Mouse (Mus musculus): ENCODE results near the gene Nbl1. TPM values are rescaled to one million over a fixed set of nuclear protein-coding genes. Genes with fewer than 3 reads are reported as not detected.
A peak's percentile ranks its signal among the peaks of the same experiment; 100 is the strongest.

Gene Nbl1
- total RNA-seq, 2 experiments from 2014 or later = 43.8 to 50.2 TPM

DNA sequence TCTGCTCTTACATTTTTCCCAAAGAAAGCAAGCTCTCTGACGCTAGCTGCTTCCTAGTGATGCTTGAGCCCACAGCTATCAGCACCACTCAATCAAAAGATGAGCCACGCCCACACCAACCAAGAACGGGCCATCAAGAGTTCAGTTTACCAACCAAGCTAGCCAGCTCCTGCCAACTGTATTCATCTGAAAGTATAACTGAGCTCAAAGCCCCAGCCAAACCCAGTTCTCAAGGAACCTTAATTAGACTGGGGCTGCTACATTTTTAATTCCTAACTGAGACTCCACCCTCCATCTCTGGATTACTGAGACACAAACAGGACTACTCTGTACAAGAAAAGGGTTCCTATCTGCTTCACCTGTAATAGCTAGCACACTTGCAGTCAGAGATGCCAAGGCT is 18.1 kb upstream of the Nbl1 start:
- DNase-seq (ENCODE audit: low spot score in 2 of 2) = no peak
- intact Hi-C loops (cut with DNase I) = no loop called here

DNA sequence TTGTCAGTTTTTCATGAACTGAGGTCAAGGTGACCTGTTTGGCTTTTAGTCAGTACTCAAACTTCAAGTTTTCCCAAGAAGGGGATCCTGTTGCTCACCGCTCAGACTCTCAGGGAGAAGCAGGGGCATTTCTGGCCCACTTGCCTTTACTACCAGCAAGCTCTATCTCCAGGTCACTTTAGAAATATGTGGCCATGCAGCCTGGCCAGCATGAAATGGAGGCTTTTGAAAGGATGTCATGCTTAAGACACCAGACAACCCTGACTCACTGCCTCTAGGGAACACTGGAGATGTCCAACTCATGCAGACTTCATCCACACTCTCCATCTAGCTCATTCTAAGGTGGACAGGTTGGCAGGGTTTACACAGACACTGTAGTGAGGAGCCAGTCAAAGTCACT is 12.7 kb upstream of the Nbl1 start:
- no peak for DNase-seq (ENCODE audit: low spot score in 2 of 2)
- intact Hi-C loops (cut with DNase I) = no loop called here

DNA sequence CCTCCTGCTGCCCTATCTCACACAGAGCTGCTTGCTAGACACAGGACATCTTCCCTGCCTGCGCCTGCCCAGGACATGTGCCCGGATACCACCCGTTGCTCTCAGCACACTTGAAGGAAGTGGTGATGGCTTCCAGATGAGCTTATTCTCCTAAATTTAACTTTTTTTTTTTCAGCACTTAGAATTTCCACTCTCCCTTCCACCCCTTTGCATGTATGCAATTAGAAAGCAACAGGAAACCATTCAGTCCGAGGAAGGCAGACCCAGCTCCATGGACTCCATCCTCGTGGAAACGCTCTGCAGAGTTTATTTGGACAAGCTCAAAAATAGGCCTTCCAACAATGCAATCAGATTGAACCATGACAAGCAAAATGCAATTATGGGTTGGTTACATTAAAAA is 8.8 kb upstream of the Nbl1 start:
- no peak for DNase-seq (ENCODE audit: low spot score in 2 of 2)
- intact Hi-C loops (cut with DNase I) = no loop called here

DNA sequence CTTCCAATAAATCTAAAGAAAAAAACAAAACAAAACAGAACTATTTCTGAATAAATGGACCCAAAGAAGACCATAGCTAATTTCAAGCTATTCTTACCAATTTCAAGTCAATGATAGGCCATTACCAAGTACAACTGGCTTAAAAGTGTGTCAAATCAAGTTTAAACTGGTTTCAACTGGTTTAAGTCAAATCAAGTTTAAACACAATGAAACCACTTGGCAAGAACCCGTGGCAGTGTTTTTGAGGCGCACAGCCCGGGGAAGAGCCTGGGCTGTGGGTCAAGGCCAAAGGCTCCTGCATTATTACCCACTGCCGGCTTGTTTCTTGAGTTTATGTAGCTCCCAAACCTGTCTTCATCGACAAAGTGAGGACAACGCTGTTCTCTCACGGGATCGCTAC is 7.5 kb upstream of the Nbl1 start:
- no peak for DNase-seq (ENCODE audit: low spot score in 2 of 2)
- intact Hi-C loops (cut with DNase I) = no loop called here

DNA sequence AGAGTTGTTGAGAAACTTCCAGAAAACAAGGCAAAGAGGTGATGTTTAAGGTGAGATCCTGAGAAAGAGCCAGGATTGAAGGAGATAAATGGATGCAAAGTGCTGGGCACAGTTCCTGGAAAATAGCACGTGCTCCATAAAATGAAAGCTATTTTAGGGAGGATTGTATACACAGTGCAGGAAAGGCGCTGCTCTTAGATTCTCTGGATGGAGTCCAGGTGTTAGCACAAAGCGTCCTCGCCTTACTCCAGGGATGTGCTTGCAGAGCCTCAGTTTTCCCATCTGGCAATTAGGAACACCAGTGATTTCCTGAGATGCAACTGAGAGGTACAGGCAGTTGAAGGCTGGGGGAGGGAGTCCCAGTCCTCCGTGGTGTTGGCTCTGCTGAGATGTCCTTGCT is 3.4 kb upstream of the Nbl1 start:
- intact Hi-C loops (cut with DNase I) = loop anchor here (10.0 kb wide), 1 partner anchor 159 kb away; no protein-coding TSS in a partner anchor
- no peak for DNase-seq (ENCODE audit: low spot score in 2 of 2)

DNA sequence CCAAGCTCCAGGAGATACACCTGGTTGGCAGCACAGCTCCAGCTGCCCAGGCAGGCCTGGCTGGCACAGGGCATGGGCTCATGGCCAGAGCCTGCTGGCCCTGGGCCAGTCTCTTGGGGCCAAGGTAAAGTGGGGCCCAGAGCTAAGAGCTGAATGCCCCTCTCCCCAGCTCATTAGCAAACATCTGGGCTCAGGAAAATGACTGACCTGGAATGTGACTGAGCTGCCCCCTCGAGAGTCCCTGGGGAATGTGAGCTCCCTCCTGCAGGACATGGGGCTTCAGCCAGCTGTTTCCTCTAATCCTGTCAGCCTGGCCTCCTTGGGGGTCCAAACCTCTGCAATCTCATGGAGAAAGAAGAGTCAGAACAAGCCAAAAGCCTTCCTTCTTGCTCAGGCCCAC is 2.6 kb upstream of the Nbl1 start:
- no peak for DNase-seq (ENCODE audit: low spot score in 2 of 2)
- intact Hi-C loops (cut with DNase I) = loop anchor here (10.0 kb wide), 1 partner anchor 159 kb away; no protein-coding TSS in a partner anchor

DNA sequence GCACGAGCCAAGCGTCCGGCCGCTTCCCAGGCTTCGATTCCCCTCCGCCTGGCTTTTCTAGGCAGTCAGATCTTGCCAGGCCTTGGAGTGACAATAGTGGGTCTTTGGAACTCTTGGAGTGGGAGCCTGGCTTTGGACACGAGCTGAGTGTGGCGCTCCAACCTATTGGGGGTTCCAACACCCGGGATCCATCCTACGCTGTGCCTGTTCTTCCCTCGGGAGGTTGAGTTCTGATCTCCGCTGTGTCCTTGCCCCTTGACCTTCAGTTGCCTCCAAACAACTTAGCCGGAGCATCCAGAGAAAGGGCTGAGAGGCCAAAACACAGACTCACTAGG is 370 bp upstream of the Nbl1 start:
- no peak for DNase-seq (ENCODE audit: low spot score in 2 of 2)
- intact Hi-C loops (cut with DNase I) = loop anchor here (10.0 kb wide), 1 partner anchor 162 kb away; no protein-coding TSS in a partner anchor

DNA sequence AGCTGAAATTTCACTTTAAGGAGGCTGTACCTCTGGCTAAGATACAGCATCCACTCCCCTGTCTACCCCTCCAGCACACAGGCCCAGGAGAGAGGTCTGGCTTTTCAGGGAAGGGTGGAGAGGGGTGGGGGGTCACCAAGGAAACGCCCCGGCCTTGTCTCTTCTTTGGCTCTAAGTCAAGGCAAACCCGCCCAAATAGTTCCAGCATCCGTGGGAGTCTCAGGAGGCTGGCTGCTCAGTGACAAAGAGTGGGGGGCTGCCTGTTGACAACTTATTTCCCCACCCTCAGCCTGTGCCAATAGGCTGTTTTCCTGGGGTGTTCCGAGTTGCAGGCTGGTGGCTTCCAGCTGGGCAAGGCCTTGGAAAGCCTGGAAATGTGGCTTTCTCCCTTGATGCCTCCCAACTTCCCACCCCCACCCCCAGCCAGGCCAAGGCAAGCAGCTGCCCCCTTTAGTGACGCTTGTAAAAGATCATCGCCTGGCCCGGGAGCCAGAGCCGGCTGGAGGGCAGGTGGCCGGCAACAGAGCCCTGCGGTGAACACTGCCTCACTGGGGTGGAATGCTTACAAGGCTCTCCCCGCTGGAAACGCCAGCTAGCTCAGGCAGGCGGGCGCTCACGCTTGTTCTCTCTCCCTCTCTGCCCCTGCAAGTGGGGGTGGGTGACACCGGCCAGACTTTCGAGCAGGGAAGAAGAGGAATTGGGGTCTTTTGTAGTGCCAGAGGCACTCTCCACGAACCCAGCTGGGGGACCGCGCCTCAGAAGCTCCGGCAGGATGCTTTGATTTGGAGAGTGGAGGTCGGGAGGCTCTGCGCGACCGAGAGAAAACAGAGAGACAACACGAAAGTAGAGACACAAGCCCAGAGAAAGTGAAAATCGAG is 1.1 kb downstream of the Nbl1 start:
- DNase-seq (ENCODE audit: low spot score in 2 of 2) = no peak
- intact Hi-C loops (cut with DNase I) = loop anchor here (10.0 kb wide), 1 partner anchor 163 kb away; no protein-coding TSS in a partner anchor

DNA sequence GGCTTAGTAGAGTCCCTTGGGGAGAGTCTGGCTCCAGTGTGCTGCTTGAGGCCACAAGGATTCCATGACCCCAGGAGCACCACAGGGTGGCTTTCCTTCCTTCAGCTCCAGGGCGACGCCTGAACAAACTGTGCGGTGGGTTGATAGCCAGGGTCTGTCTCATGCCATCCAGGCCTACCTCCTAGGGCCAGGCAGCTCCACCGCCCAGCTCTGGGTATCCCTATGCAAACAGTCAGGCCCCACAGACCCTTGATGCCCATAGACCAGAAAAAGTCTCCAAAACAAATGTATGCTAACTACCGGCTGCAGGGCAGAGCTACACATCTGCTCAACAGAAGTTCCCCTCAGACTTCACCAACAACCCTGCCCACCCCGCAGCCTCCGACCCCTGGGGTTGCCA is 1.7 kb downstream of the Nbl1 start:
- no peak for DNase-seq (ENCODE audit: low spot score in 2 of 2)
- intact Hi-C loops (cut with DNase I) = loop anchor here (10.0 kb wide), 1 partner anchor 164 kb away; no protein-coding TSS in a partner anchor

DNA sequence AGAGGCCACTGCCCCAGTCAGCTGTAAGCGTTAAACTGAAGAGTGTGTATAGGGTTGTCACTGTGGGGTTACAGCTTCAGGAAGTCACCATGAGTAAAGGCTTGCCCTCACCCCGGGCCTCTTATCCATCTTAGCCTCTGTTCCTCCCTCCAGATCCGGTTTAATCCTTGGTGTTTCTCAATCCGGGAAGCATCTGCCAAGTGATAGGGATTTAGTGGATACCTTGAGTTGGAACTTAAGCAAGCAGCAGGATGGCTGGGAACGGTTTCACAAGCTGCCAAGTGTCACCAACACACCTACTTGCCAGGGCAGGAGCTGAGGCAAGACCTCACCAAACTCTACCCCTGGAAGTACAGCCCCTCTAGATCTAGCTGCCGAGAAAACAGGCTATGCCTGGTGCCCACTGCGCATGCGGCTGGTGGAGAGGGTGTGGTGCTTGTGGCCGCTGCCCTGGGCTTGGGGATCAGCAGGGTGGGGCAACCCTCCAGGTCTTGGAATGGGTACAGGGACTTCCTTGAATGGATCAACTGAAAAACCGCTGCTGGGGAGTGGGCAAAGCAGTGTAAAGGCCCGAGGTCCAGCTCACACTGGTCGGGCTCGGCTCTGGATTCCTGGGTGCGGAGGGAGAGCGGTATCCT is 2.4 kb downstream of the Nbl1 start:
- DNase-seq (ENCODE audit: low spot score in 2 of 2) = no peak
- intact Hi-C loops (cut with DNase I) = loop anchor here (10.0 kb wide), 1 partner anchor 164 kb away; no protein-coding TSS in a partner anchor

DNA sequence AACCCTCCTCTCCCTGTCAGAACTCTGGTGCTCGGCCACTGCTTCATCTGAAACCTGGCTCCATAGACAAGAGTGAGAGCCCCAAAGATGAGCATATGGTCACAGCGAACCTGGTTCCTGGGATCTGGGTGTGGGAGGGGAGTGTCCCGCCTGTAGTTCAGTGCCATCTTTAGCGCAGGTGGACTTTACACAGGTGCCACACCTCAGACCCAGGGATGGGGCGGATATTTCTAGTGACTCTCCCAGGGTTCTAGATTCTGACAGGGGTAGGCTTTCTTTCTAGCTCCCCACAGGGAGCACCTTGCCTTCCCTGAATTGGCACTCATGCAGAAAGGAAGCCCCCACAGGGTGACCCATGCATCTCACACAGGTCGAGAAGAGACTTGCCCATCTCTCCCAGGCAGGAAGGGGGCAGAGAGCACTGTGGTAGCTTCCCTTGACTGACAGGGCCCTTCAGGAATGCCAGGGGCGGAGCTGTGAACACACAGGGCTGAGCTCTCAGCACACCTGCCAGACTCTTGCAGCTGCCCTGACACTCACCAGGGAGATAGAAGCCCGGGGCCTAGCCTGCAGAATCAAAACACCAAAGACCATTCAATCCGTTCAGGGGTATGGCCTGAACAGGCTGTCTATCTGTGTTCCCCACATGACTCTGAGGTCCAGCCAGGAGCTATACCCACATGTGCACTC is 3.7 kb downstream of the Nbl1 start:
- no peak for DNase-seq (ENCODE audit: low spot score in 2 of 2)
- intact Hi-C loops (cut with DNase I) = no loop called here

DNA sequence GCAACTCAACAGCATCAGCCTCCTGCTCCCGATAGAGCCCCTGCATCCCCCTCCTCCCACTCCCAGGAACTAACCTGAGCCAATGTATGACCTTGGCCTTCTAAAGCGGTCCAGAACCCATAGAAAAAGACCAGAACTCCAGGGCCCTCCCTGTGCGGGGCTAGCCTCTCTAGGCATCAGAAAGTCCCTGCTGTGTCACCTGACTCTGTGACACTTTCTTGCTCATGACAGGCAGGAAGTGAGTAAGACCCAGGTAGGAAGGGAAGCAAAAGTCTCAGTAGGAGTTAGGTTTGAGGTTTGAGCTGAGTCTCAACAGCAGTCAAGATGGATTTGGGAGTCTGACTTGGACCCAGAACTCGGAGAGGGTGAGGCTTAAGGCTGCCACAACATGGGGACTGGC is 5.8 kb downstream of the Nbl1 start:
- DNase-seq (ENCODE audit: low spot score in 2 of 2) = no peak

DNA sequence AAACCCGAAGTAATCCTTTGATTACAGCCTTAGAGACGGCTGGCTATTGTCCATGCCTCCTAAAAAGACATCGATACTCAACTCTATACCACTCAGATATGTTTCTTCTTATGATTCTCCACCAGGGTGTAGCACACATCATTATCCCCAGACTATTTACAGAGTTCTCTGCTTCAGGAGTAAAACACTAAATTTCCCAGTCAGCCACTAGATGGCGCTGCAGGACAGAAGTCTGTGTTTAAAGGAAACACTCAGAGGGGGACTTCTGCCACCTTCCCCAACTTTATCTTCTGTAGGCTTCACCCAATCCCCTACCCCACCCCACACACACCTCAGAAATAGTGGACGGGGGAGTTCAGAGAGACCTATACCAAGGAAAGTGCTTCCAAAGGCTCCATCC is 6.8 kb downstream of the Nbl1 start:
- peak; percentile 91 to 94 for DNase-seq (ENCODE audit: low spot score in 2 of 2)
- intact Hi-C loops (cut with DNase I) = loop anchor here (1.0 to 2.0 kb wide), 2 partner anchors 201 to 251 kb away; no protein-coding TSS in a partner anchor

More for the DNA sequence above, 5.8 kb downstream of the Nbl1 start:
- intact Hi-C loops (cut with DNase I) = loop anchor here (1.0 to 2.0 kb wide), 2 partner anchors 200 to 250 kb away; no protein-coding TSS in a partner anchor

DNA sequence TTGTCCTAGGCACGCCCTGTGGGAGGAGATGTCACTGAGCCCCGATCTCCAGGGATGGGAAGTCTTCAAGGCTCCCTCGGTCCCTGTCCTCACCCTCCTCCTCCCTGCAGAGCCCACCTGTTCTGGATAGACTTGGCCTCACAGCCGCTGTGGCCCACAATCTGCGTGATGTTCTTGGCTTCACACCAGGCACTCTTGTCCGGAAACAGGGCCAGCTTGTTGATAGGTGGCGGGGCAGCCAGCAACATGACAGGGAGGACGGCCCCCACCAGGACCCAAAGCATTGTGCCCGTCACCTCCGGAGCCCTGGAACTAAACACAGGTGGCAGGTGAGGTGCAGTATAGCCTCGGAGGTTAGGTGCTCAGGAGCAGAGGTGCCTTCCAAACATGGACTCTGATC is 7.5 kb downstream of the Nbl1 start:
- intact Hi-C loops (cut with DNase I) = no loop called here
- DNase-seq (ENCODE audit: low spot score in 2 of 2) = no peak

DNA sequence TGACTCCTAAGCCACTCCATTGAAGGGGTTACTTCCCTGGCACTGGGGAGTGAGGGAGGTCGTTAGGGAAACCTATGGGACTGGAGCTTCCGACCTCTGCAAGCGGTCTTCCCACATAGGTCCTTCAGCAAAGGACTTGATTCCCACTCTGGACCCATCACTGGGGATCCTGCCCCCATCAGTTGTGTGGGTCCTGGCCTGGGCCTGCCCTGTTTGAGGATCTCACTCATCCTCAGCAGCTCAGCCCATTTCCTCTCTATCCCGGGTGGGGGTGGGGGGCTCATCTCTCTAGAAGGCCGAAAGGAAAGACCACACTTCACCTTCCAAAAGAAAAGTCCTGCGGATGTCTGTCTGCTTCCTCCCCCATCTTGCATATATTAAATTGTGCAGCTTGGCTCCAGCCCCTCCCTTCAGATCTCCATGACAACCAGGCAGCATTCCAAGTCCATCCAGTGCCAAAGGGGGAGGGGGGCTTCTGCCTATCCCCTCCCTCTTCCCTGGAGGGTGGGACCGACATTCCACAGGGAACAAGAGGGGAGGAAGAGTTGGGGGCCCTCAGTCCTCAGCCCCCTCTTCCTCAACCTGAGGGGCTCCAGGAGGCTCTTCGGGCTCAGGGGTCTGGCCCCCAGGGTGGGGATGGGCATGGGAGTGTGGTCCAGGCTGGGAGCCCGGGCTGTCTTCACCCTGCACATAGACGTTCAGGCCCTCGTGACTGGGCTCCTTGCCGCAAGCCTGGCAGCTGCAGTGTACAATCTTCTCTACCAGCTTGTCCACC is 9.8 kb downstream of the Nbl1 start:
- DNase-seq (ENCODE audit: low spot score in 2 of 2) = peak; percentile 66 to 79
- intact Hi-C loops (cut with DNase I) = no loop called here

DNA sequence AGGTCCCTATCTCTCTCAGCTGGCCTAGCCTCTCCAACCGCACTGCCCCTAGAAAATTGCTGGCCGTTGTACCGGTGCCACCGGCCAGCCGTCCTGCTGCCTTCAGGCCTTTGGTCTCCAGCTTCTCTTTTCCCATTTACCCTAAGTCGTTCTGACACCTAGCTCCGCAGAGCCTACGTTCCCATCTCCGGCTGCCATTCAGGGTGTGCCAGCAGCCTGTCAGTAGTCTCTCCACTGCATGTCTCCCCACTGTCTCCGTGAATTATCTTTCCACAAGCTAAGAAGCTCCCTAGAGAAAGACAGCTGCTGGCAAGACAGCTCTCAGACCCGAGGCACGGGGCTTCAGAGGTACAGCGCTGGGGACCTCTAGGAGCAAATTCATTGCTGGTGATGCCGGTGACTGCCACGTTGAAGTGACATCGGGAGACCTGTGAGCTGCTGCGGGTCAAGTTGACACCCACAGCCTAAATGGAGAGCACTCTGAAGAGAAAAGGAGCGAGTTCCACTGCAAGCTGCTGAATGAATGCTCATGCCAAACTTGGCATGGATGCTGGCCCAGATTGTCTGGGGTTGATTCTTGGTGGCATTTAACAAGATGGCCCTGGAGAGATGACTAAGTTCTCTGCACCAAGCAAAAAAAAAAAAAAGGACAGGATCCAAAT is 11.4 kb downstream of the Nbl1 start:
- peak in 1 of 2 experiments; percentile 47 for DNase-seq (ENCODE audit: low spot score in 2 of 2)
- intact Hi-C loops (cut with DNase I) = no loop called here

DNA sequence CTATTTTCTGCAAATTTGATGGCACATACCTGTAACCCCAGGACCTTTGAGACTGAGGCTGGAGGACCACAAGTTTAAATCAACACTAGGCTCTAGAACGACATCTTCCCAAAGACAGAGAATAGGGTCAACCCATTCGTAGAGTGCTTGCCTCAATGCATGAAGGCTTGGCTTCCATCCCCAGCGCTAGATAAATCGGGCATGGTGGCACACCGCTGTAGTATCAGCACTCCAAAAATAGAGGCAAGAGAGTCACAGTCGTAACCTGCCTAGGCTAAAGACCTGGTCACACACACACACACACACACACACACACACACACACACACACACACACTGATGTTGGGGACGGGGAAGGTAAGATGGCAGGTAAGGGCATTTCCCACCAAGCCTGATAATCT is 12.5 kb downstream of the Nbl1 start:
- intact Hi-C loops (cut with DNase I) = no loop called here
- no peak for DNase-seq (ENCODE audit: low spot score in 2 of 2)

DNA sequence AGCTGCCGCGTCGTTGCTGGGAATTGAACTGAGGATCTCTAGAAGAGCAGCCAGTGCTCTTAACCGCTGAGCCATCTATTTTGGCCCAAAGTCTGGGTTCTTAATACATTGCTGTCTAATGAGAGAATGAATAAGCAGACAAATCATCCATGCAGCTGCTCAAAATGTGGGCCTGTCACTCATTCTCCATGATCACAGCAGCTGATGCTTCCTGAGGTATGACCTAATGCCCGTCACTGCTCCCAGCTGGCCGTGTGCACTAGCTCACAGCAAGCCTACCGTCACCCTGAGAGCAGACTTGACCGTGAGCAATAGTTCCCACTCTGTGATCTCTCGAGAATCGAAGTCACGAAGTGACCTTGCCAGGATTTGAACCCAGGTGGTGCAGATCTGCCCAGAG is 13.4 kb downstream of the Nbl1 start:
- no peak for DNase-seq (ENCODE audit: low spot score in 2 of 2)
- intact Hi-C loops (cut with DNase I) = loop anchor here (5.0 kb wide), 1 partner anchor 42 kb away; no protein-coding TSS in a partner anchor

DNA sequence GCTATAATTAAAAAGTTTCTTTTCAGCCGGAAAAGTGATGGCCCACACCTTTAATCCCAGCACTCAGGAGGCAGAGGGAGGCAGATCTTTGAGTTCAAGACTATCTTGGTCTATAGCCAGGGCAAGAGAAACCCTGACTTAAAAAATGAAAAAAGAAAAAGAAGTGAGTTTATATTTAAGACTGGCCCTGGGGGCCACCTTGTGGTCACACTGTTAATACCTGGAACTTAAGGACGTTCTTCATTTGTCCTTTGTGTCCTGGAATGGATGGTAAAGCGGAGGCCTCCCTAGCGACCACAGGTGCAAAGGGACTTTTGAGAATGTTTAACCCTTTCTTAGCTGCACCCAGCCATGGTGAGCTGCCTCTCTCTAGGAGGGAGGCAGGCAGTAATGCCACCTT is 14.1 kb downstream of the Nbl1 start:
- peak in 1 of 2 experiments; percentile 45 for DNase-seq (ENCODE audit: low spot score in 2 of 2)
- intact Hi-C loops (cut with DNase I) = loop anchor here (5.0 kb wide), 1 partner anchor 41 kb away; no protein-coding TSS in a partner anchor
